In genomic region chr1:170983066-170983465, GRCm38 (mm10) we compare ENCODE assay signal across 32 mouse cellular contexts. TPM values are rescaled to one million over a fixed set of nuclear protein-coding genes. Genes with fewer than 3 reads are reported as not detected.
DNase-seq lines count a peak whose midpoint lies in the region; ATAC-seq lines count a peak whose summit lies in the region.
"Had no signal": no experiment of that assay in that cellular context is flagged by ENCODE, and none has a peak within 500 bp of the region (broad histone marks: within the 10 kb centered on the region; RNA-seq: fewer than 3 reads in every experiment).

No protein-coding gene starts in this region.

- H3K4me1 ChIP-seq in kidney, embryonic 16.5 days (ENCODE audit: insufficient read depth, low read length) = 0 out of 2 replicates have a peak, but pooled peaks cover 3% of the 10 kb centered on the region
- H3K4me1 ChIP-seq: forebrain, embryonic 10.5 days; forebrain, embryonic 13.5 days; heart, embryonic 12.5 days; heart, embryonic 15.5 days; hindbrain, embryonic 15.5 days had no signal

- H3K27ac ChIP-seq in kidney, embryonic 16.5 days (ENCODE audit: low read length) = peak overlapping the region; percentile 15; the same call in 1 of the 2 replicates
- H3K27ac ChIP-seq: forebrain, embryonic 10.5 days; forebrain, embryonic 13.5 days; heart, embryonic 15.5 days; hindbrain, embryonic 15.5 days had no signal

- no peak overlapping the region for H3K4me3 ChIP-seq in kidney, embryonic 16.5 days (ENCODE audit: low read length)
- H3K4me3 ChIP-seq: forebrain, embryonic 10.5 days; forebrain, embryonic 13.5 days; heart, embryonic 12.5 days; heart, embryonic 15.5 days; hindbrain, embryonic 15.5 days had no signal

- DNase-seq in kidney, postnatal 25 days = no peak
- peak; percentile 41 to 45 for DNase-seq in B cell, adult 2 months
- DNase-seq in kidney, adult 9 months = no peak
- DNase-seq in kidney, postnatal 14 days = no peak
- DNase-seq: adrenal gland, adult 8-10 months; adrenal gland, postnatal 25 days; cerebellum, adult 18-20 months; cerebellum, adult 9-11 months; cerebellum, postnatal 36 days; gastrocnemius, postnatal 10 days; gastrocnemius, postnatal 36 days; heart, adult 18-20 months; heart, postnatal 10 days; heart, postnatal 4 days had no signal

- H3K27me3 ChIP-seq in kidney, embryonic 16.5 days (ENCODE audit: insufficient read depth, low read length) = no peaks in the 10 kb centered on the region
- H3K27me3 ChIP-seq: forebrain, embryonic 13.5 days; heart, embryonic 15.5 days; hindbrain, embryonic 15.5 days had no signal

- H3K4me2 ChIP-seq in kidney, embryonic 16.5 days (replicated peaks; ENCODE audit: low read depth, low read length) = no peak overlapping the region
- H3K4me2 ChIP-seq: forebrain, embryonic 13.5 days; heart, embryonic 12.5 days; heart, embryonic 15.5 days; hindbrain, embryonic 15.5 days had no signal

- no peaks in the 10 kb centered on the region for H3K36me3 ChIP-seq in kidney, embryonic 16.5 days (ENCODE audit: insufficient read depth, low read length)
- H3K36me3 ChIP-seq: forebrain, embryonic 10.5 days; heart, embryonic 12.5 days; heart, embryonic 15.5 days; hindbrain, embryonic 15.5 days had no signal

- no peaks in the 10 kb centered on the region for H3K9me3 ChIP-seq in kidney, embryonic 16.5 days (ENCODE audit: low read length)
- H3K9me3 ChIP-seq: forebrain, embryonic 10.5 days; forebrain, embryonic 13.5 days; heart, embryonic 12.5 days; heart, embryonic 15.5 days; hindbrain, embryonic 15.5 days had no signal

- no peak overlapping the region for H3K9ac ChIP-seq in kidney, embryonic 16.5 days (replicated peaks; ENCODE audit: low read length)
- H3K9ac ChIP-seq: forebrain, embryonic 13.5 days; heart, embryonic 12.5 days; heart, embryonic 15.5 days; hindbrain, embryonic 15.5 days had no signal

- WGBS in kidney, embryonic 16.5 days = 70% methylated on average over 4 of the region's 4 CpGs

- no peak for ATAC-seq in kidney, embryonic 16.5 days (ENCODE audit: low FRiP score, low TSS enrichment)
- ATAC-seq in common myeloid progenitor, adult 5-6 weeks (replicated peaks; ENCODE audit: low read depth, poor library complexity, severe bottlenecking) = 0 out of 2 replicates have a peak, but pooled peaks have one; percentile 39
- ATAC-seq in neutrophil, adult 5-6 weeks (ENCODE audit: extremely low read depth, insufficient number of reproducible peaks, low FRiP score, poor library complexity, severe bottlenecking) = peak; percentile 51; the same call in 1 of the 2 replicates
- ATAC-seq: activated CD4-positive, CD25-positive, alpha-beta regulatory T cell, adult 4 months; CD4-positive, CD25-positive, alpha-beta regulatory T cell, adult 4 months; forebrain, embryonic 13.5 days; forebrain, embryonic 16.5 days had no signal

RNA-seq across cellular contexts. Expression of gene Fcgr2b, which starts 6.7 kb away (rescaled TPM):
- 2.6 and 3.9 TPM in 2 replicates for polyA plus RNA-seq in kidney, embryonic 16.5 days (2015; fragmentation: Nextera tagmentation; extraction: Ambion mirVana)
- 27.5 and 30.1 TPM in 2 replicates for total RNA-seq in common myeloid progenitor, adult 5-6 weeks (2017)
- 136 and 145 TPM in 2 replicates for total RNA-seq in neutrophil, adult 5-6 weeks (2017)
- polyA plus RNA-seq: forebrain, embryonic 10.5 days had no signal

RNA-seq across cellular contexts. Expression of gene Fcgr4, which starts 35.7 kb away (rescaled TPM):
- 0.87 and 1.3 TPM in 2 replicates for polyA plus RNA-seq in kidney, embryonic 16.5 days (2015; fragmentation: Nextera tagmentation; extraction: Ambion mirVana)
- total RNA-seq in common myeloid progenitor, adult 5-6 weeks (2017) = 1.6 TPM in 1 of 2 replicates, not detected in the other
- total RNA-seq in neutrophil, adult 5-6 weeks (2017) = 134 TPM in 2 replicates
- total RNA-seq: gastrocnemius, adult 18-20 months; gastrocnemius, postnatal 36 days; heart, postnatal 10 days had no signal
- polyA plus RNA-seq: forebrain, embryonic 13.5 days had no signal

RNA-seq across cellular contexts. Expression of gene Fcrla, which starts 55.7 kb away (rescaled TPM):
- polyA plus RNA-seq in kidney, embryonic 16.5 days (2015; fragmentation: Nextera tagmentation; extraction: Ambion mirVana) = not detected in 2 replicates
- 1.4 TPM in 1 of 2 replicates, not detected in the other for total RNA-seq in common myeloid progenitor, adult 5-6 weeks (2017)
- total RNA-seq in neutrophil, adult 5-6 weeks (2017) = 255 and 258 TPM in 2 replicates
- total RNA-seq: ES-E14; gastrocnemius, adult 18-20 months had no signal
- polyA plus RNA-seq: C2C12; embryonic facial prominence, embryonic 11.5 days; embryonic facial prominence, embryonic 14.5 days; forebrain, embryonic 10.5 days; forebrain, embryonic 13.5 days; forebrain, embryonic 16.5 days; hindbrain, embryonic 11.5 days; hindbrain, embryonic 15.5 days; intestine, embryonic 14.5 days had no signal

Comparison
In these comparisons a context has a peak if more than half of its experiments do, and no peak if none do; other contexts are left out.
1. DNase-seq: peak in B cell, adult 2 months (2 of 2); none in kidney, postnatal 25 days (0 of 2), kidney, adult 9 months (single experiment) and kidney, postnatal 14 days (single experiment).
2. RNA of gene Fcgr4, which starts 35.7 kb away (total RNA-seq): 134 TPM in neutrophil, adult 5-6 weeks; 1.6 TPM in common myeloid progenitor, adult 5-6 weeks; every median in the first group is over 10 times any median in the second.
3. RNA of gene Fcrla, which starts 55.7 kb away (total RNA-seq): 255 to 258 TPM in neutrophil, adult 5-6 weeks; 1.4 TPM in common myeloid progenitor, adult 5-6 weeks; every median in the first group is over 100 times any median in the second.